Mouse (Mus musculus): Measurements from ENCODE around the gene Cep112. TPM values are rescaled to one million over a fixed set of nuclear protein-coding genes. Genes with fewer than 3 reads are reported as not detected.

The Cep112 gene
- 10 to 100 TPM; 20.0 to 21.3 TPM for total RNA-seq (2021)
- long read RNA-seq, experiment 1, partial matches to known transcripts = 3 of 8 reads
- long read RNA-seq, experiment 1, other reads (novel, unspliced or antisense) = 5 of 8 reads
- long read RNA-seq, experiment 2, partial matches to known transcripts = 2 of 10 reads
- long read RNA-seq, experiment 2, other reads (novel, unspliced or antisense) = 5 of 10 reads

DNA sequence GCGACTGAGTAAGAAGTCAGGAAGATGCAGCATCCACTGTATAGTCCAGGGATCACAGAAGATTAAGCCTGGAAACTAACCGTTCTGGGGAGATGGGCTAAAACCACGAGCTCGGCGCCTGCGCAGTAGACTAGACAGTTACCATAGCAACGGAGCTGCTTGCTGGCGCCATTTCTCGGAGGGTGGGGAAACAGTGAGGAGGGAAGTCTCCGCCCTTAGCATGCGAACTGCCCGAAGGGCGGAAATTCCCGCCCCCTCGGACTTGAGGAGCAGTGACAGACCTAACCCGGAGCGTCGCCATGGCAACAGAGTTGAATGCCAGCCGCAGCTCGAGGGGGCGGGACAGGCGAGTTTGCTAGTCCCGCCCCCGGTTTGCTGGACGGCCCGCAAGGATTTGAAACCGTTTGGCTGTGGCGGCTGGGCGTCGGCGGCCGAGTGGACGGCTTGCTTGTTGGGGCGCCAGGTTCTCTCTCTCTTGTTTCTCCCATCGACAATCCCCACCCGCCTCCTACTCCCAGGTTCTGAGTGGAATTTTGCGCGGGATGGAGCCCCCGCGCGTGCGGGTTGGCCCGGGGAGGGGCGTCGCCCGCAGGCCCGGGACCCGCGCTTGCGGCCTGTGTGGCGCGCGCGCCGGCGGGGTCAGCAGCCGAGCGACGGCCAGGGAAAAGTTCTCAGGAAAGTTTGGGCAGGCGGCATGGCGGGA, at the start of gene Cep112:
Gene Cep112 (plus strand): TSS at position 304 of the 703 bp plus-strand sequence.
- peak; percentile 91 to 97 for DNase-seq (ENCODE audit: low spot score in 2 of 2)

DNA sequence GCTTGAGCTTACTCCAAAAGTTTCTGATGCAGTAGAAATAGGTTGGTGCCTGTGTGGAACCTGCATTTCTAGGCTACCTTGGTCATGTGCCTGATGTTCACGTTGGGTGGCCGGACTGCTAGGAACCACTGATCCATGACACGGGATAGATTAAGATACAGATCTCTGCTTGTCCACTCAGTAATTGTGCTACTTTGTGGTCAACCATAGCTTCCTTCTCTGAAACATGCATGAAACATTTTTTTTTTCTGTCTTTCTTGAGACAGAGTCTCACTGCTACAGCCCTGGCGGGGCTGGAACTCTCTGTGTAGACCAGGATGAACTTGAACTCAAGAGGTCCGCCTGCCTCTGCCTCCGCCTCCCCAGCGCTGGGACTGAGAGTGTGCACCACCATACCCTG, 48.2 kb upstream of the Cep112 start:
- DNase-seq (ENCODE audit: low spot score in 2 of 2) = no peak

DNA sequence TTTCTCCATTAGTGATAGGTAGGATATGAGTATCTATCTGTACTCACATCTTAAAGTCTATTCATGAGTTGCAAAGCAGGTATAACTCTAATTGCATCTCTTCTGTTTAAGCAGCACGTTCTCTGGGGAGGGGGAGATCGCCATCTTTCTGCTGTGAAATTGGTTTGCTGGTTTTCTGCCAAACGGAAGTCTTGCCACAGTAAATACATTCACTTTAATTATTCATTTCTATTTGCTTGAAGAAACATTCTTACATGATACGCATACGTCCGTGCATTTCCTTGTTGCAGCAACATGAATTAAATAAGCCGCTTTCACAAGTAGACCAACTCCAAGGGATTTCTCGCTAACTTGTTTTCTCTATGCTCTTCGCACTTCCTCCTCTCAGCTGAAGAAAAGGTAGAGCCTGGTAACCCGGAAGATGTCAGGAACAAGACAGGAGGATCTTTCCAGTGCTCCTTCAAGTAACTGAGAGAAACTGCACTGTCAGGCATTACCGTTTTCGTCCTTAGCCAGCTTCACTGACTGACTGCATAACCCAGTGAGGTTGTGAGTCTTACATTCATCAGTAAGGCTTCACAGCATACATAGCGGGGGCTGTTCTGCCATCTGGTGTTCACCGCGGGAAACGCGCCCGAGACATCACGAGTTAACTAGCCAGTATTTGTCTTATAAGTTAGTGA, 47.2 kb upstream of the Cep112 start:
- DNase-seq (ENCODE audit: low spot score in 2 of 2) = peak; percentile 50 to 74

DNA sequence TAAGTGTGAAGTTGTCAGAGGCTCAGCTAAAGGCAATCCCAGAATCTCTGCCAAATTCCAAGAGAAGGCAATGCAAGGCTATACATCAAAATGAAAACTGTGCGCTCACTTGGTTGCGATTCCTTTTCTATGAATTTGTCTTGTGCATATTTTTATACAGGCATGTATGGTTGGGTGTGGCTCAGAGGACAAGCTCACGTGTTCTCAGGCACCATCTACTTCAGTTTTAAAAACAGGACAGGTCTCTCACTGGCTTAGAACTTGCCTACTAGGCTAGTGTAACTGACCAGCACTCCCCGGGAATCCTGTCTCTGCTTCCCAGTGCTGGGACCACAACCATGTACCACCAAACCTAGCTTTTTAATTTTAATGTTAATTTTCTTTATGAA, 46.6 kb upstream of the Cep112 start:
- no peak for DNase-seq (ENCODE audit: low spot score in 2 of 2)

DNA sequence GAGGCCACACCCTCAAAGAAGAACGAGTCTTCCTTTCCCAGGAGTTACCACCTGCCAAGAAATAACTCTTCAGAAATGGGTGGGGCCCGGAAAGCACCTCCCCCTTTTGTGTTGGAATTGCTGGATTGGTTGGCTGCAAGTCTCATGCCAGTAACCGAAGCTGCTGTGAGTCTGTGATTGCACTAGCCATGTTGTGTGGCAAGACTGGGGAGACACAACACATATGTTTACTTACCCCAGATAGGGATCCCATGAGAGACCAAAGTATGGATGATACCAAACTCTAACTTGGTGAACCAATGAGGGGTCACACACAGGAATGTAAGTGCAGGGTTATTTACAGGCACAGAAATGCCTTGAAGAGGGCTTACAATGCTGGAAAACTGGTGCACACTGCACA, 42.3 kb upstream of the Cep112 start:
- no peak for DNase-seq (ENCODE audit: low spot score in 2 of 2)

DNA sequence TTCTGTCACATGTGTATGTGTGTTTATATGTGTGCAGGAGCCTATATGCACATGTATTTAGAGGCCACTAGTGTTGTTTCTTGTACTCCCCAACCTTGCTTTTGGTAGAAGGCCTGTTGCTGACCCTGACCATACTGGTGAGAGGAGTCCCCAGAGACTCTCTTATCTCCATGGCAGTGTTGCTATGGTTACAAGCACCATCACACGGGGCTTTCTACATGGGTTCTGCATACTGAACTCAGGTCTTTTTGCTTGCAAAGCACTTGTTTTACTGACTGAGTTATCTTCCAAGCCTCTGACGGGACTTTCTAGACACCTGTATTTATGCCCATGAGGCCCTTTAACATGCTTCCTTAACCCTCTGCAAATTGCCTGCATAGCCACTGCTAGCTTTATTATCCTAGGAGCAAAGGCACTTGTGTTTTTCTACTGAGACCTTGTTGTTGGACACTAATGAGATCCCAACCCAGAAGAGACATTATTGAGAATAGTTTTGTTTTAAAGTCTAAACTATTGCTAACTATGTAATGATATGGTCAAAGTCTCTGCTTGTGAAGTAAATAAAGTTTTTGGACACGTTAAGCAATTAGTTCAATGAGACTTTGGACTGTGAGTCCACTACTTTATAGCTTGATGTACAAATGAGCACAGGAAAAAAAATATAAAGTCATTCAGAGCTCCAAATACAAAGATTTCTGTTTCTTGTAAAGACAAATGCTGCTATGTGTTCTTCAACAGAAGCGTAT, 39.9 kb upstream of the Cep112 start:
- DNase-seq (ENCODE audit: low spot score in 2 of 2) = no peak

DNA sequence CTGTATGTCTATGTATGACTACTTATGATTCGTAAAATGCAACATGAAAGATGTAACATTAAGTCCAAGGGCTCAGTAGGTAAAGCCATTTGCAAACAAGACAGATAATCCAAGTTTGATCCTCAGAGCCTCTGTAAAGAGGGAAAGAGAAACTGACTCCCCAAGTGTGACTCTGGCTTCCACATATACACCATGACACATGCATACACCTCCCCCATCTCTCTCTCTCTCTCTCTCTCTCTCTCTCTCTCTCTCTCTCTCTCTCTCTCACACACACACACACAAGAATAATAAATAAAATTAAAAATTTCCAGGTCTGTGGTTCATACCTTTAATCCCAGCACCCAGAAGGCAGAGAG, 39.3 kb upstream of the Cep112 start:
- no peak for DNase-seq (ENCODE audit: low spot score in 2 of 2)

DNA sequence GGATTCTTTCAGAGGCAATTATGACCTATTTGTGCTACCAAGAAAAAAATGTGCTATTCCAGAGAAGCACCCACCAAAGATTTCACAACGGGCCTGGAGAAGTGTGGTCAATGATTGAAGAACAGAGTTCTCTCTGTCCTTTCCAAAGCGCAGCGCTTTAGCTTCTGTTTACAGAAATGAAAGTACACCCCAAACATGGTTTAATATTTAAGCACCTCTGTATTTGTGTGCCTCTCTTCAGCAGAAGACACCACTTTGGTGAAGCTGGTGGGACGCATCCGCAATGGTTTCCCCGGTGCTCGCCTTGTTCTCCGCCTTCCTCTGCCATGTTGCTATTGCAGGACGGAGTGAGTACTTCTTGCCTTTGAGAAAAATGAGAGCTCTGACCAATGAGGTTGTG, 29.9 kb upstream of the Cep112 start:
- DNase-seq (ENCODE audit: low spot score in 2 of 2) = no peak

DNA sequence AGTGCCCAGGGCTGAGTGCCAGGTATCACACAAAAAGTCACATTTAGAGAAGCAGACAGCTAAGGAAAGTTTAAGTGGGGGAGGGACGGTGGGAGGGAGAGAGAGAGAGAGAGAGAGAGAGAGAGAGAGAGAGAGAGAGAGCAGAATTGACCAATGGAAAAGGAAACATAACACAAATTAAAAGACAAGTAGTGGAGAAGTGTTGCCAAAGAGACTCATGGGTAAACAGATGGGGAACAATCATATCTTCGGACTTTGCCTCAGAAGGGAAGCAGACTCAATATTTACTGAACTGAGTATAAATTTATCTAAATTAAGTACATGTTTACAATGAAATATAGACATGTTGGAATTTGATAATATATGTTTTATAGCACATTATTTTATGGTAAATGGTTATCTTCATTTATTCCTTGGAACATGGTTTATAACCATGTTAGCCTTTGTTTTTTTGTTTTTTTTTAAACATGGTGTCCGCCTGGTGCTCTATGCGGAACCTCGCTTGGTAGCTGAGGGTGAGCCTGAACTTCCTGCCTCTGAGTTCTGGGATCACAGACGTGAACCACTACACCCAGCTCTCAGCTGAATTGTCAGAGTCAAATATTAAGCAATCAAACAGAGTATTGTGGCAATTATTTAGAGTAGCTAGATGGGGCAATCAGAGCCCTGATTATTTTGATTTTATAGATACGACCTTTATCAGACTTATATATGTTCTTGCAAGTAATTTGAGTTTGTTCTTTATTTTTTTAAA, 28.7 kb upstream of the Cep112 start:
- no peak for DNase-seq (ENCODE audit: low spot score in 2 of 2)

DNA sequence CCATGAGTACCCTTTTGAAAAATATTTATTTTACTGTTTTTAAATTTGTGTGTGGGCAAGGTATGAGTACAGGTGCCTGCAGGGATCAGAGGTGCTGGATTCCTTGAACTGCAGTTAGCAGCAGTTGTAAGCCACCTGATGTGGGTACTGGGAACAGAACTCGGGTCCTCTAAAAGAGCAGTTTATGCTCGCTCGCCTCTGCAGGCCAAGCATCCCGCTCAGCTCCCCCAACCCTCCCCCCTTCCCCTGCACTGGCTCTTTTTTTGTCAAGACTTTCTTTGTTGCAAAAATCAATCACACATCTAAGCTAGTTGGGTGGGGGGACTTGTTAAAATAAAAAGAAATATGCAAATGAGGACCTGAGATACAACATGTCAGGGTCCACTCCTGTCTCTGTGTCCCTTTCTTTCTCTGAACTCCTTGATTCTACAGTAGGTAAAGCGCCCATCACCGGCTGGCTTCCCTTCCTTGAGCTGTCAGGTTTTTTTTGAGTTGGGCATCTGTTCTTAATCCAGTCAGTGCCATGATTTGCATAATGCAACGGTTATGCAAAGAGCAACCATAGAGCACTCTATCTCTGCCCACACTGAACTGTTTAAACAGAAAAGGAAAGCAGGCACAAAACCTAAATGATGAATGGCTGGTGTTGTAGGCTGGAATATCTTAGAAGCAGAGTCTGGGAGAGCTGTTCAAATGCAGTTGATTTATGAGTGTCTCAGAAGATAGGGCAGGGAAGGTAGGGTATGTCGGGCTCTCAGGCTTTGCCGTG, 14.9 kb upstream of the Cep112 start:
- DNase-seq (ENCODE audit: low spot score in 2 of 2) = no peak

DNA sequence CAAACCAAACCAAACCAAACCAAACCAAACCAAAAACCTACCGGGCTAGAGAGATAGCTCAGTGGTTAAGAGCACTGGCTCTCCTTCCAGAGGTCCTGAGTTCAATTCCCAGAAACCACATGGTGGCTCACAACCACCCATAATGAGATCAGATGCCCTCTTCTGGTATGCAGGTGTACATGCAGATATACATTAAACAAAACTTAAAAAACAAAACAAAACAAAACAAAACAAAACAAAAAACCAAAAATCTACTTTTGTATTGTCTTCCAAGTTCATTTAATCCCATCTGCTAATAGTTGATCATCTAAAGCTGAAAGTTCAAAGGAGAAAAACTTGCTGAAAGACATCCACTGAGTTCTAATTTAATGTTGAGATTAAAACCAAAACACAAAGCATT, 8.6 kb upstream of the Cep112 start:
- no peak for DNase-seq (ENCODE audit: low spot score in 2 of 2)

DNA sequence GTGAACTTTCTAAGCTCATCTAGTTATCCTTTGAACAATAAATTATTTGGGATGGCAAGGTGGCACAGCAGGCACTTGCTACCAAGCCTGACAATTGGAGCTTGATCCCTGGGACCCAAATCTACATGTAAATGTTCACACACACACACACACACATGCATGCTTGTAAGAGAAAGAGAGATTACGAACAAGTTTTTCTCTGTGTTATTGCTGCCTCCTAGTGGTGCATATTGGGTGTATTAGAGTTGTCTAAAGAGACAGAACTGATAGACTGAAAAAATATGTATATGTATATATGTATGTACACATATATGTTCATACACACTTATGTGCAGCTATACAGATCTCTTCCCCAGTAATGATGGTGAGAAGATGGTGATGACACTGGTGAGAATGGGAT, 6.5 kb upstream of the Cep112 start:
- no peak for DNase-seq (ENCODE audit: low spot score in 2 of 2)

DNA sequence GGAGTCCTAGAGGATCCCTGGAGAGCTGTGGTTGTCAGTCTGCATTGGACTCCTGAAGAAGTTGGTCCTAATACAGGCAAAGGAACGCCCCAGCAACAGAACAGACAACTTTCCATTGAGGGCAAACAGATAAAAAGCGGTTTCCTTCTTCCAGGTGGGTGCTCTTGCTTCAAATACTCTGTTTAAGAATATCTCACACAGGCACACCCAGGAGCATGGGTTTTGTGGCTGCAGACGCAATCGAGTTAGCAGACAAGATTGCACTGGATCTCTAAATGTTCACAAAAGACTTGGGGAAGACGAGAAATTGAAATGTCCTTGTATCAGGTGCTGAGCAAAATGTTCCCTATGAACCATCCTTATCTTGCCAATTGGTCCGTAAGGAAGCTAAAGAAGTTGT, 5.8 kb upstream of the Cep112 start:
- no peak for DNase-seq (ENCODE audit: low spot score in 2 of 2)

DNA sequence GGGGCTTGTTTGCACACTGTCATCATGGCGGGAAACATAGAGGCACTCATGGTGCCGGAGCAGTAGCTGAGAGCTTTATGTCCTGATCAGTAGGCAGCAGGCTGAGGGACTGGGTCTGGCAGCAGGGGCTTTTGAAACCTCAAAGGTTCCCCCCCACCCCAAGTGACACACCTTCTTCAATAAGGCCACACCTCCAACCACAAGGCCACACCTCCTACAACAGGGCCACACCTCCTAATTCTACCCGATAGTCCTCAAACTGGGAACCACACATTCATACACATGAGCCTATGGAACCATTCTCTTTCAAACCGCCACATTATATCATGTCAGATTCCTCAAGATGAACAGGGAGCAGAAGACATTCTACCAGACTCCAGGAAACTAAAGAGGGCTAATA, 4.2 kb upstream of the Cep112 start:
- DNase-seq (ENCODE audit: low spot score in 2 of 2) = no peak

DNA sequence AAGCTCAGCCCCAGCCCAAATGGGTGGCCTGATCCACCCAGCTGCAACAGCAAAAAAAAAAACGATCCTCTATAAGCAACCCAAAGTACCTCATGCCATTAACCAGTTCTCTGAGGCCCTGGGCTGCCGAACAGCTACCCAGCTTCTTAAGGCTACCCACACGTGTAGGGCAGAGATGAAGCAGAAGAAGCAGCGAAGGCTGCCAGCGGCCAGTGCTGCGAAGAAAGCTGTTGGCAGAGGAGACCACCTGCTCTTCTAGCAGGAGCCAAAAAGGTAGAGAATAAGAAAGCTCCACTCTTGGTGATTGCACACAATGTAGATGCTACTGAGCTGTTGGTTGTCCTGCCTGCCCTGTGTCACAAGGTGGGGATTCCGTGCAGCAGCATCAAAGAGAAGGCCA, 1.8 kb upstream of the Cep112 start:
- no peak for DNase-seq (ENCODE audit: low spot score in 2 of 2)

DNA sequence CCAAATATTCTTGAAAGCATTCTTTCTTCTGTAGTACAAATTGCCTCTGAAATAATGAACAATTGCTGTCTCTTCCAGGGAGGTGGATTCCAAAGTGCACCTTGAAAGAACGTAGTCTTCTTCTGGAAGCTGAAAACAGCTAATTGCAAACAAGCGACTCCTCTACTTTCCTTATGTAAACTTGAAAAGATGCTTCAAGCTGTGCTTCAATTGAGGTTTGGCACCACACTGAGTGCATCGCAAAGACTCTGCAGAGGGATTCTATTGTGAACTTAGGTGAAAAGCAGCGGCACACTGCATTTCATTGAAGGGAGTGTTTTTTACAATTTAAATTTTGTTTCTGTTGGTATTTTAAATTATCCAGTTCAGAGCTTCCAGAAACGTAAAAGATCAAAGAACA, 881 bp upstream of the Cep112 start:
- DNase-seq (ENCODE audit: low spot score in 2 of 2) = no peak

DNA sequence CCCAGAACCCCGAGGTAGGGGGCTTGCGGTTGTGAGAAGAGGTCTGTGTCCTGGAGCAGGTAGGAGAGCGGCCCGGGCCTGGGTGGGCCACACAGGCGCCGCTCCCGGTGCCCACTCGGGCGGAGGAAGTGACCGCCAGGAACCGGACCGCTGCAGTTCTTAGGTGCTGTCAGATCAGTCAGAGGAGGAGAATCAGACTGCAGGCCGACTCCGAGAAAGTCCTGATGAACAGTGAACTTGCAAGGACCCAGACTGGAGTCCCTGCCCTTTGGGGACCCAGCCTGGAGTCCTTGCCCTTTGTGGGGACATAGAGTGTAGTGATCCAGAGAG, 565 bp downstream of the Cep112 start:
- DNase-seq (ENCODE audit: low spot score in 2 of 2) = no peak

DNA sequence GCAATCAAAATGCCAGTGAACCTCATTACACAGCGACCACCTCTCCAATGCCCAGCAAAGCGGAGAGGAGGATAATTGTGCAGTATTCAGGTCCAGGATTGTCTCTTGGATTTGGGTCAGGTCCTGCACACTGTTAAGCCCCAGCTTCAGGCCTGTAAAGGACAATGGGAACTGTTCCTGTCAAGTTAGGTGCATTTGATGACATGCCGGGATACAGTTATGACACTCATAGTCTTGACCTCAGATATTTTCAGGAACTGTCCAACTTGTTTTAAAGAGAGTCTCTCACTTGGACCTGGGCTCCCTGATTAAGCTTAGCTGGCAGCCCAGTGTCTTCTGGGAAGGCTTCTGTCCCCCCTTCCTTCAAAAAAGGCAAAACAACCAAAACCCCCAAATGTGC, 1.1 kb downstream of the Cep112 start:
- DNase-seq (ENCODE audit: low spot score in 2 of 2) = no peak

DNA sequence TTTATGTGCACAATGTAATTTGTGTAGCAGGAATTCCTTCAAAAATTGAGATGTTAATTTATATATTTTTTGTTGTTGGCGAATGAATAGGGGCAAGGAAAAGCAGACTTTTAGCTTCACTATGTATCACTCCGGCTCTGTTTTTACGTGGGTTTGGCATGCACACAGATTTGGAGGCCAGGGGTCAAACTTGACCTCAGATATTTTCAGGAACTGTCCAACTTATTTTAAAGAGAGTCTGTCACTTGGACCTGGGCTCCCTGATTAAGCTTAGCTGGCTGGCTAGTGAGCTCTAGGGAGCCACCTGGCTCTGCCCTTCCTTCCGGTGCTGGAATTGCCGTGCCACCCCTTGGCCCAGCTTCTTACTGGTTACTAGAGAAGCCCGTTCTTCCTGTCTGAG, 2.2 kb downstream of the Cep112 start:
- DNase-seq (ENCODE audit: low spot score in 2 of 2) = no peak

DNA sequence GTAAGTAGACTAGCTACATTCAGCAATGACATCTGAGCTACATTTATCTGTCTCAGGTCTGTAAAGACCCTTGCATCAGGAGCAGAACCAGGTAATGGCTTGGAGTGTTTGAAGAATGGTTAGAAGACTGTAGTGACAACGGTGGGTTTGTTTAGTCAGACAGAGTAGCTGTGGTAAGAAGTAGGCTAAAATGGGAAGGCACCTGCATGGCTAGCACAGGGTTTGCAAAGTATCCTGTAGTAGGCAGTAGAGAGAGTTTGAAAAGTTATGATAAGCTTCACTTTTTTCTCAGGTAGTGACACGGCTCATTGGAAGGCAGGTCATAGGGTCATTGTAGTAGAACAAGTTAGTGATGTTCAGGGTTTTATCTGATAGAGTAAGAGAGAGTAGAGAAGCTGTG, 4.1 kb downstream of the Cep112 start:
- DNase-seq (ENCODE audit: low spot score in 2 of 2) = no peak
